Mouse (Mus musculus): ENCODE measurements at regions not wholly inside any gene's neighbourhood (a gene's known extent, or its start where the extent isn't known, plus 50 kb on each side); places are given as distances from the start of the nearest gene placed in this dataset.

DNA sequence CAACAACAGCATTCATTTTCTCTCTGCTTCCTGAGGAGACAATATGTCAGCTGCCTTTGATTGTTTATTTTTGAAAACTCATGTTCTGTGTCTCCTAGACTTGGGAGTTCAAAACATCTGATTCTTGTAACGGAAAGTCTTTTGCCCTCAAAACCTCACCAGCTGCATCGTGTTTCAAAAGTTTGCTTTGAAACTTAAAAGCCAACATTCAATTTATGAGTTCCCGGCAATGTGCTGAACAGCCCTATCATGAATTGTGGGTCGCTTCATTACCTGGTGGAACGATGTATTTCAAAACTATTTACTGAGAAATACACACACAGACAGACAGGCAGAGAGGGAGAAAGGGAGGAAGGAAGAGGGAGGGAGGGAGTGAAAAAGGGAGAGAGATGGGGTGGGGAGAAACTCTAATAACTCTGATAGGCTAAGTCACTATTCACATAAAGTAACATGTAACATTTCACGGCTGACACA lies 356.3 kb upstream of the Lmcd1 start:
- TF ChIP-seq CTCF (IDR thresholded peaks at IDR 0.05; ENCODE audit: low read depth): no peak
- no peak for TF ChIP-seq EP300 (optimal IDR thresholded peaks at IDR 0.05)

Measured in stomach, postnatal 0 days (tissue).